Mouse (Mus musculus) heart, embryonic 13.5 days (tissue): ENCODE measurements around the gene Sod2. TPM values are rescaled to one million over a fixed set of nuclear protein-coding genes. Genes with fewer than 3 reads are reported as not detected.

ENCODE experiments used
- polyA plus RNA-seq: library from polyadenylated mRNA; unstranded; fragments of >200 nt; fragmentation: Nextera tagmentation; extraction: Ambion mirVana; gene quantifications from 2 replicates; pipeline ENCODE4 v1.2.1, GENCODE M21; 2015

The Sod2 gene
- polyA plus RNA-seq, 1 experiment from 2014 or later: 305 TPM

Other genes with a start within 250 kb of the Sod2 start
- 142 and 143 TPM in 2 replicates for gene Igf2r, start 237.2 kb upstream of the Sod2 start, polyA plus RNA-seq
- 0.25 and 0.31 TPM in 2 replicates for gene Mas1, start 138.7 kb upstream of the Sod2 start, polyA plus RNA-seq
- 0.14 TPM in 1 of 2 replicates, not detected in the other for gene Mrgprh, start 130.8 kb upstream of the Sod2 start, polyA plus RNA-seq
- 0.70 and 1.0 TPM in 2 replicates for gene Pnldc1, start 96.6 kb upstream of the Sod2 start, polyA plus RNA-seq
- 315 and 348 TPM in 2 replicates for gene Tcp1, start 91.1 kb upstream of the Sod2 start, polyA plus RNA-seq
- 166 and 194 TPM in 2 replicates for gene Mrpl18, start 90.5 kb upstream of the Sod2 start, polyA plus RNA-seq
- gene Acat3, start 66.2 kb upstream of the Sod2 start, polyA plus RNA-seq: 0.13 and 0.47 TPM in 2 replicates
- gene Acat2, start 46.1 kb upstream of the Sod2 start, polyA plus RNA-seq: 48.9 and 50.9 TPM in 2 replicates
- gene Wtap, start 12.7 kb upstream of the Sod2 start, polyA plus RNA-seq: 80.5 and 87.0 TPM in 2 replicates
- 0.13 TPM in 1 of 2 replicates, not detected in the other for gene Gpr31b, start 45.5 kb downstream of the Sod2 start, polyA plus RNA-seq
- gene Tcp10b, start 54.3 kb downstream of the Sod2 start, polyA plus RNA-seq: 0.11 TPM in 1 of 2 replicates, not detected in the other
- not detected in 2 replicates for gene Unc93a, start 125.0 kb downstream of the Sod2 start, polyA plus RNA-seq
- not detected in 2 replicates for gene Smok2a, start 214.3 kb downstream of the Sod2 start, polyA plus RNA-seq
- gene Smok2b, start 223.4 kb downstream of the Sod2 start, polyA plus RNA-seq: not detected in 2 replicates